Mouse (Mus musculus) brain, embryonic 14.5 days (tissue): ENCODE measurements around the gene Tgfbr3. TPM values are rescaled to one million over a fixed set of nuclear protein-coding genes. Genes with fewer than 3 reads are reported as not detected.
A peak's percentile ranks its signal among the peaks of the same experiment; 100 is the strongest.
"Not testable (repeated sequence)": the region's sequence is repeated elsewhere in the genome, so short reads cannot be mapped to it uniquely, and the experiment has no call there.

Experiments used
- DNase-seq: peaks from one replicate; pipeline ENCODE4 v3.0.0-alpha.2; 2011; ENCODE audit warnings: low read depth
- CTCF ChIP-seq: fragments of 200-500 bp; IDR thresholded peaks from 2 replicates; pipeline ENCODE4 v1.5.1; 2012; ENCODE audit warnings: inconsistent platforms, mild to moderate bottlenecking, moderate library complexity, borderline replicate concordance; ENCODE audit not compliant: insufficient read depth, insufficient read length; ENCODE audit errors: extremely low read depth
- POLR2A ChIP-seq: fragments of 200-500 bp; IDR thresholded peaks from 2 replicates; pipeline ENCODE4 v1.6.1; 2012; ENCODE audit warnings: mild to moderate bottlenecking, inconsistent platforms, borderline replicate concordance; ENCODE audit not compliant: poor library complexity, insufficient read depth, insufficient read length, severe bottlenecking; ENCODE audit errors: extremely low read depth
- polyA plus RNA-seq: library from polyadenylated mRNA; depleted of rRNA; stranded (reverse); fragments of >200 nt; gene quantifications from 2 replicates; pipeline ENCODE4 v1.2.3, GENCODE M21; 2012

Gene Tgfbr3
- polyA plus RNA-seq, 1 experiment, result 5.2 TPM

DNA sequence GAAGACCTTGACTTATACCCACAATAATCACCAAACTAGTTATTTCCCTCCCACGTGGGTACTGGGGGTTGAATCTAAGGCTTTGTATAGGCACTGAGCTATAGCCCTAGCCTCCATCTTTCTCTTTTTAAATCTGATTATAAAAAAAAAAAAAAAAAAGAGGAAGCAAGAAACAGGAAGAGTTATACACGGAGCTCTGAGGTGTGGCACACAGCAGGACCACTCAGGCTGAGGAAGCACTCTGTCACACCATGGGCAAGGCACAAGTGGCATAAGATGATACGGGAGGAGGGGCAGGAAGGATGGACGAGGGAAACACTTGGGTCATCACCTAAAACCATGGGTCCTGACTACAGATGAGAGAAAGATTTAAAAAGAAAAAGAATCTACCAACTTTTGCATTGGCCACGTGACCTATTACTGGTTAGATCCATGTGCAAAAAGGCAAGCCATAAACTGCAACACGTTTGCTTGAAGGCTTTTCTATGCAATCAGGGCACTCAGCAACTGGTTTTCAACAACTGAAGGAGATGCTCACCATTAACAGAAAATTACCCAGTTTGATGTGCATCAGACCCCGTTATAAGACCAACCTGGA is 64.5 kb downstream of the Tgfbr3 start:
- DNase-seq, result no peak
- no peak for TF ChIP-seq POLR2A
- TF ChIP-seq CTCF, result no peak

GRCm38 (mm10) chr5:107224151-107224550 is 65.3 kb downstream of the Tgfbr3 start:
- DNase-seq, result no peak
- TF ChIP-seq CTCF, result no peak
- no peak for TF ChIP-seq POLR2A

GRCm38 (mm10) chr5:107223483-107223882 is 65.9 kb downstream of the Tgfbr3 start:
- not testable (repeated sequence) for DNase-seq

- no peak for TF ChIP-seq CTCF
- no peak for TF ChIP-seq POLR2A
- no peak for DNase-seq
Measured at GRCm38 (mm10) chr5:107223029-107223428, 66.4 kb downstream of the Tgfbr3 start.

GRCm38 (mm10) chr5:107222670-107223005 is 66.8 kb downstream of the Tgfbr3 start:
- TF ChIP-seq POLR2A, result no peak
- no peak for TF ChIP-seq CTCF
- no peak for DNase-seq

- peak; percentile 54 for DNase-seq
- no peak for TF ChIP-seq POLR2A
- no peak for TF ChIP-seq CTCF
Measured at GRCm38 (mm10) chr5:107221892-107222669, 67.3 kb downstream of the Tgfbr3 start.

DNA sequence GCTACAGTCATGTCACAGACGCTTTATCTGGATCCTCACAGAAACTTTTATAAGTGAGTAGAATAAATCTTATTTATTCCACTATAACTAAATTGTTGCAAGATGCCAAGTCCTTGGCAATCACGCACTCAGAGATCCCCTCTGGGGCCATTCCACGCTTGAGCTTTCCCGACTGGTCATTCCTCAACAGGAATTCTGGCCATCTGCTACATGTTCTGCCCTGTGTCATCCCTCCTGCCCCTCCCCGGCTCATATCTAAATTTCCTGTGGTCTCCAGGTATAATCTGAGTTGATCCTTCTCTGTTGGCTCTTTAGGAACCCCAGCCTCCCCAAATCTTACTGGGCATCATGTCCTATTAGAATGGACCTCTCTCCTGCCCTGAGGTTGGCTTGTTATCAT is 68.5 kb downstream of the Tgfbr3 start:
- no peak for TF ChIP-seq POLR2A
- no peak for DNase-seq

DNA sequence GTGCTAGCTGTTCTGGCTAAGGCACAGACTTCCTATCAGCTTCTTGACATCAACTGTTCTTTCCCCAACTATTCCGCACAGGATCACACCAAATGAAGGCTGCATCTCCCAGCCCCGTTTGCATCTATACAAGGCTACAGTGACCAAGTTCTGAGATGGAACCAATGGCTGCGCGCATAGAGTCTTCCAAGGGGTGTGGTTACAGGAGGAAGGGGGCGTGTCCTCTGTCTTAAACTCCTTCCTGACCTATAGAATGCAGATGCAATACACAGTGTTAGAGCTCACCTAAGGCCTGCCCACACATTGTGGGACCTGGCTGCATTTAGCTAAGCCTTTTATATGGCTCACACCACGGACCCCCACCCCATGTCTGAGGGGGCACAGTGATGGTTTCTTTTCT is 69.5 kb downstream of the Tgfbr3 start:
- TF ChIP-seq CTCF (no peak), POLR2A (no peak)
- no peak for DNase-seq

- DNase-seq, result no peak
Measured at GRCm38 (mm10) chr5:107219318-107219717, 70.1 kb downstream of the Tgfbr3 start.

GRCm38 (mm10) chr5:107218594-107218993 is 70.8 kb downstream of the Tgfbr3 start:
- no peak for TF ChIP-seq POLR2A
- TF ChIP-seq CTCF, result no peak
- DNase-seq, result no peak

More at GRCm38 (mm10) chr5:107219318-107219717, 70.1 kb downstream of the Tgfbr3 start:
- TF ChIP-seq POLR2A (no peak), CTCF (no peak)

DNA sequence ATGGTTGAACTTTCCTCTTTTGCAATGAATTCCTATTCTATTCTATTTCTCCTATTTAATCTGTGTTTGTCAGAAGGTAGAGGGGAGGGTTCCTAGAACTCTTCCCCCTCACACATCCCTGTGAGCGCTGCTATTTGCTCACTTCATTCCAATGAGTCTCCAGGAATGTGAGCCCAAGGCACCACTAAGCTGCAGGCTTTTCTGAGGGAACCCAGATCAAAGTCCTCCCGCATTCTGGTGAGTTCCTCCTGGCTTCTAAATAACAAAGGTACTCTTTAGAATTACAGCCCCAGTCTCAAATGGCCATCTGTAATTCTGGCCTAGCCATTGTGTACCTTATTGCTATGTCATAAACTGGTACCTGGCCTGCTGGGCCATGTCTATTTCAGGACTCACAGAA is 72.3 kb downstream of the Tgfbr3 start:
- DNase-seq, result no peak
- TF ChIP-seq POLR2A (no peak), CTCF (no peak)

DNA sequence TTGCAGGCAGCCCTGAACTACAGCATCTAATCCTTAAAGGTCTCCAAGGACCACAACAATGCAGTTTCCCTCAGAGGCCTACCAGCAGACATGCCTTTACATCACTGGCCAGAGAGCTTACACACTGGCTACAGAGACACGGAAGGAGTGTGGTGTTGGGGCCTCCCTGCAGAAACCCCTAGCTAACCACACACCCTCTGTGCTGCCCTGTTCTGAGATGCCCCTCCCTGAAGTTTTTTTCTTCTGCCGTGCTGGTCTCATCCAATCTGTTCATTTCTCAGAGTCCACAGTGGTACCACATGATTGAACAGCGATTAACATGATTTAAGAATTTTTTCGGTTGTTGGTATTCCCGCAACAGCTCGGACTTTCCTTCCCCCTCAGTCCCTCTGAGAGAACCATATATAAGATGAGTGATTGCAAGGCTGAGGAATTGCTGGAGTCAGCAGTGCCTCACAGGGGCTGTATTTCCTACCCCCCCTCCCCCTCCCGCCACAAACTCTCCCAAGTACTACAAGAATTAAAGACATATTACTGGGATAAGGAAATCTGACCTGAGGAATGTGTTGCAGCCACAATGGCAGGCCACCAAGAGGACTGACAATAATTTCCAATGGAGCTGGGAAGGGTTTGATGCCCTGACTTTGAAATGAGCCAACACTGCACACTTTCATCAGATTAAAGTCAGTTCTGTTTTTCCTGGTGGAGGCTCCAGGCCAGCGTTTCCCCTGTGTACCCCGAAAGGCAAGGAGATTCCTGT is 75.9 kb downstream of the Tgfbr3 start:
- DNase-seq, result no peak

More for the DNA sequence above, 75.9 kb downstream of the Tgfbr3 start:
- TF ChIP-seq CTCF (no peak), POLR2A (no peak)
